Mouse (Mus musculus) embryo, embryonic 10.5 days (tissue): ENCODE measurements at regions not wholly inside any gene's neighbourhood (a gene's known extent, or its start where the extent isn't known, plus 50 kb on each side); places are given as distances from the start of the nearest gene placed in this dataset.

ENCODE experiments used
- DNase-seq: peaks from one replicate; pipeline ENCODE4 v3.0.0-alpha.2; 2015; ENCODE audit warnings: low spot score

- DNase-seq, result no peak
Observed at GRCm38 (mm10) chr5:111944972-111945285, 211.2 kb downstream of the Gm26897 start.

GRCm38 (mm10) chr5:111946281-111946680 lies 212.6 kb downstream of the Gm26897 start:
- no peak for DNase-seq

GRCm38 (mm10) chr5:111957698-111958097 lies 224.0 kb downstream of the Gm26897 start:
- DNase-seq, result peak; percentile 54

GRCm38 (mm10) chr5:111958226-111958625 lies 224.5 kb downstream of the Gm26897 start:
- DNase-seq, result peak; percentile 82

- DNase-seq, result no peak
Observed at GRCm38 (mm10) chr5:111965311-111965710, 231.6 kb downstream of the Gm26897 start.

GRCm38 (mm10) chr5:111968121-111968520 lies 234.4 kb downstream of the Gm26897 start:
- DNase-seq, result no peak

- no peak for DNase-seq
Observed at GRCm38 (mm10) chr5:111968701-111969100, 235.0 kb downstream of the Gm26897 start.

GRCm38 (mm10) chr5:111971193-111971592 lies 237.5 kb downstream of the Gm26897 start:
- DNase-seq, result no peak

GRCm38 (mm10) chr5:111971952-111972351 lies 238.2 kb downstream of the Gm26897 start:
- DNase-seq, result no peak

- DNase-seq, result peak; percentile 23
Observed at GRCm38 (mm10) chr5:111975686-111976085, 242.0 kb downstream of the Gm26897 start.

- no peak for DNase-seq
Observed at GRCm38 (mm10) chr5:111979601-111980000, 245.9 kb downstream of the Gm26897 start.

GRCm38 (mm10) chr5:111982106-111982505 lies 248.4 kb downstream of the Gm26897 start:
- no peak for DNase-seq

- no peak for DNase-seq
Observed at GRCm38 (mm10) chr5:111985997-111986396, 252.3 kb downstream of the Gm26897 start.

- DNase-seq, result peak; percentile 72
Observed at GRCm38 (mm10) chr5:111987036-111987435, 253.3 kb downstream of the Gm26897 start.

- no peak for DNase-seq
Observed at GRCm38 (mm10) chr5:111991805-111992204, 258.1 kb downstream of the Gm26897 start.

- DNase-seq, result no peak
Observed at GRCm38 (mm10) chr5:111993221-111993620, 259.1 kb downstream of the Cryba4 start.

GRCm38 (mm10) chr5:111993930-111994329 lies 258.4 kb downstream of the Cryba4 start:
- DNase-seq, result peak; percentile 46

- DNase-seq, result no peak
Observed at GRCm38 (mm10) chr5:111996806-111997205, 255.5 kb downstream of the Cryba4 start.

GRCm38 (mm10) chr5:112001742-112002701 lies 250.3 kb downstream of the Cryba4 start:
- peak; percentile 87 for DNase-seq

GRCm38 (mm10) chr5:112002856-112003660 lies 249.3 kb downstream of the Cryba4 start:
- peak; percentile 55 for DNase-seq

- DNase-seq, result no peak
Observed at GRCm38 (mm10) chr5:112004041-112004440, 248.3 kb downstream of the Cryba4 start.

- DNase-seq, result peak; percentile 72
Observed at GRCm38 (mm10) chr5:112012505-112013164, 239.7 kb downstream of the Cryba4 start.
